Mouse (Mus musculus) heart, embryonic 11.5 days (tissue): ENCODE measurements around the gene Kif5c. TPM values are rescaled to one million over a fixed set of nuclear protein-coding genes. Genes with fewer than 3 reads are reported as not detected.

Experiments
- ATAC-seq: fragments of 200-750 bp; cut with Nextera tagmentation; replicated peaks from 2 replicates; pipeline ENCODE4 v1.8.0; 2017; ENCODE audit warnings: moderate library complexity; ENCODE audit not compliant: insufficient number of reproducible peaks, low FRiP score, low TSS enrichment
- H3K27ac ChIP-seq: fragments of 300-500 bp; sonication (generic); 2 replicates; pipeline ENCODE4 v1.5.1; 2014; ENCODE audit warnings: mild to moderate bottlenecking, low read depth, low read length
- H3K27me3 ChIP-seq: fragments of 300-500 bp; sonication (generic); 2 replicates; pipeline ENCODE4 v1.6.1; 2014; ENCODE audit warnings: mild to moderate bottlenecking, low read length, mixed read lengths; ENCODE audit not compliant: control insufficient read depth, insufficient read depth
- H3K36me3 ChIP-seq: fragments of 300-500 bp; sonication (generic); 2 replicates; pipeline ENCODE4 v1.6.1; 2014; ENCODE audit warnings: mild to moderate bottlenecking, low read length, moderate library complexity, mixed read lengths; ENCODE audit not compliant: control insufficient read depth, insufficient read depth
- H3K4me1 ChIP-seq: fragments of 300-500 bp; sonication (generic); 2 replicates; pipeline ENCODE4 v1.6.1; 2014; ENCODE audit warnings: low read length; ENCODE audit not compliant: control insufficient read depth, insufficient read depth
- H3K4me2 ChIP-seq: fragments of 300-500 bp; sonication (generic); 2 replicates; pipeline ENCODE4 v1.6.1; 2014; ENCODE audit warnings: mild to moderate bottlenecking, moderate library complexity
- H3K4me3 ChIP-seq: fragments of 300-500 bp; sonication (generic); 2 replicates; pipeline ENCODE4 v1.5.1; 2014; ENCODE audit warnings: low read depth, low read length
- H3K9ac ChIP-seq: fragments of 300-500 bp; sonication (generic); 2 replicates; pipeline ENCODE4 v1.6.1; 2014; ENCODE audit warnings: mild to moderate bottlenecking, low read depth, low read length, moderate library complexity
- H3K9me3 ChIP-seq: fragments of 300-500 bp; sonication (generic); replicated peaks from 2 replicates; pipeline ENCODE4 v1.6.1; 2016; ENCODE audit warnings: low read length; ENCODE audit not compliant: control insufficient read depth
- WGBS: fragments of 180-500 bp; shearing (Covaris S2); extraction: QIAGEN DNeasy Blood & Tissue Kit; methylation state at CpG from one replicate; pipeline ENCODE4 v1.1.7; 2014; ENCODE audit not compliant: insufficient replicate concordance; 5-methylcytosine and 5-hydroxymethylcytosine counted together
- polyA plus RNA-seq: library from polyadenylated mRNA; unstranded; fragments of >200 nt; fragmentation: Nextera tagmentation; extraction: Ambion mirVana; gene quantifications from 2 replicates; pipeline ENCODE4 v1.2.1, GENCODE M21; 2014

Kif5c gene
- polyA plus RNA-seq, 1 experiment from 2014 or later = 1.3 TPM

GRCm38 (mm10) chr2:49712336-49712887 is 93.3 kb downstream of the Kif5c start:
- no peak overlapping the region for H3K27ac ChIP-seq
- WGBS = 67% methylated on average over 7 of the region's 7 CpGs
- no peaks in the 10 kb centered on the region for H3K4me1 ChIP-seq
- H3K4me2 ChIP-seq = no peak overlapping the region
- no peak overlapping the region for H3K9ac ChIP-seq
- no peaks in the 10 kb centered on the region for H3K27me3 ChIP-seq
- H3K9me3 ChIP-seq = no peaks in the 10 kb centered on the region
- H3K36me3 ChIP-seq = no peaks in the 10 kb centered on the region
- ATAC-seq = no peak
- no peak overlapping the region for H3K4me3 ChIP-seq

- H3K4me1 ChIP-seq = peaks cover 4% of the 10 kb centered on the region; the same call in 1 of the 2 replicates
- H3K27me3 ChIP-seq = no peaks in the 10 kb centered on the region
- H3K27ac ChIP-seq = no peak overlapping the region
- H3K9ac ChIP-seq = no peak overlapping the region
- no peaks in the 10 kb centered on the region for H3K9me3 ChIP-seq
- no peak overlapping the region for H3K4me3 ChIP-seq
- no peaks in the 10 kb centered on the region for H3K36me3 ChIP-seq
- no peak for ATAC-seq
- H3K4me2 ChIP-seq = no peak overlapping the region
- 85% methylated on average over 7 of the region's 7 CpGs for WGBS
Observed at GRCm38 (mm10) chr2:49716490-49716889, 97.4 kb downstream of the Kif5c start.

- WGBS = 82% methylated on average over 18 of the region's 18 CpGs
- ATAC-seq = no peak
- no peak overlapping the region for H3K4me3 ChIP-seq
- H3K4me1 ChIP-seq = peaks cover 4% of the 10 kb centered on the region; the same call in 1 of the 2 replicates
- no peak overlapping the region for H3K27ac ChIP-seq
- no peaks in the 10 kb centered on the region for H3K27me3 ChIP-seq
- no peaks in the 10 kb centered on the region for H3K36me3 ChIP-seq
- H3K4me2 ChIP-seq = no peak overlapping the region
- no peaks in the 10 kb centered on the region for H3K9me3 ChIP-seq
- H3K9ac ChIP-seq = no peak overlapping the region
Observed at GRCm38 (mm10) chr2:49717437-49718116, 98.5 kb downstream of the Kif5c start.

GRCm38 (mm10) chr2:49718492-49718891 is 99.4 kb downstream of the Kif5c start:
- no peak for ATAC-seq
- Histone ChIP-seq H3K4me3 (no peak overlapping the region), H3K9ac (no peak overlapping the region), H3K36me3 (no peaks in the 10 kb centered on the region), H3K4me1 (peaks cover 7% of the 10 kb centered on the region; the same call in 1 of the 2 replicates), H3K27me3 (no peaks in the 10 kb centered on the region), H3K27ac (no peak overlapping the region), H3K9me3 (no peaks in the 10 kb centered on the region), H3K4me2 (no peak overlapping the region)
- 55% methylated on average over 3 of the region's 3 CpGs for WGBS

- no peak overlapping the region for H3K9ac ChIP-seq
- no peak overlapping the region for H3K4me3 ChIP-seq
- WGBS = 44% methylated on average over 8 of the region's 8 CpGs
- H3K9me3 ChIP-seq = no peaks in the 10 kb centered on the region
- H3K4me1 ChIP-seq = peaks cover 7% of the 10 kb centered on the region; the same call in 1 of the 2 replicates
- no peaks in the 10 kb centered on the region for H3K36me3 ChIP-seq
- no peaks in the 10 kb centered on the region for H3K27me3 ChIP-seq
- no peak overlapping the region for H3K4me2 ChIP-seq
- ATAC-seq = no peak
- H3K27ac ChIP-seq = no peak overlapping the region
Observed at GRCm38 (mm10) chr2:49718935-49719850, 100.1 kb downstream of the Kif5c start.

- Histone ChIP-seq H3K4me3 (no peak overlapping the region), H3K4me1 (peaks cover 7% of the 10 kb centered on the region; the same call in 1 of the 2 replicates), H3K27me3 (no peaks in the 10 kb centered on the region), H3K36me3 (no peaks in the 10 kb centered on the region), H3K9me3 (no peaks in the 10 kb centered on the region), H3K9ac (0 out of 2 replicates have a peak overlapping the region, but pooled peaks have one; percentile 22), H3K27ac (peak overlapping the region; percentile 62; the same call in 1 of the 2 replicates), H3K4me2 (peak overlapping the region; percentile 45)
- ATAC-seq = no peak
- 12% methylated on average over 6 of the region's 6 CpGs for WGBS
Observed at GRCm38 (mm10) chr2:49719854-49720253, 100.8 kb downstream of the Kif5c start.

DNA sequence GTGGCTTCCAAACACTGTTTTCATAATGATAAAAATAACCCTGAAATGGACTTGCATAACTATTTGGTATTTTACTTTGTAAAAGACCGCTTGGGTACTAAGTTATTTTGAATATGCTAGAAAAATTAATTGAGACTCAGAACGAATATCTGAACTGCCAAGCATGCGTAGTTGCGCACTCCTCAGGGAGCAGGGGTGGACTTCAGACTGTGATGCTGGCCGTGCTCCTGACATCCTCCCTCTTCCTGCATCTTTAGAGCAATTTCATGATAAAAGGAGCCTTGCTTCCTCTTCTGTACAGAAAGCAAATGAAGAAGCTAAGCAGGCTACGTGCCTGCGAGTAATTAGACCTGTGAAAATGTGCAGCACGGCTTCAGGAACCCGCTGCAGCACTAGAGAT is 101.2 kb downstream of the Kif5c start:
- 44% methylated on average over 9 of the region's 9 CpGs for WGBS
- Histone ChIP-seq H3K4me1 (peaks cover 7% of the 10 kb centered on the region; the same call in 1 of the 2 replicates), H3K9me3 (no peaks in the 10 kb centered on the region), H3K4me2 (peak overlapping the region; percentile 45), H3K27me3 (no peaks in the 10 kb centered on the region), H3K27ac (peak overlapping the region; percentile 62; the same call in 1 of the 2 replicates), H3K36me3 (no peaks in the 10 kb centered on the region), H3K4me3 (no peak overlapping the region), H3K9ac (no peak overlapping the region)
- no peak for ATAC-seq

- Histone ChIP-seq H3K27ac (no peak overlapping the region), H3K9me3 (no peaks in the 10 kb centered on the region), H3K27me3 (no peaks in the 10 kb centered on the region), H3K4me1 (peaks cover 7% of the 10 kb centered on the region; the same call in 1 of the 2 replicates), H3K9ac (no peak overlapping the region), H3K4me2 (no peak overlapping the region), H3K36me3 (no peaks in the 10 kb centered on the region), H3K4me3 (no peak overlapping the region)
- 56% methylated on average over 9 of the region's 9 CpGs for WGBS
- no peak for ATAC-seq
Observed at GRCm38 (mm10) chr2:49722331-49722730, 103.2 kb downstream of the Kif5c start.
